Mouse (Mus musculus): ENCODE measurements around the gene Nat8.
"Not testable (repeated sequence)": the region's sequence is repeated elsewhere in the genome, so short reads cannot be mapped to it uniquely, and the experiment has no call there.

Nat8 gene

DNA sequence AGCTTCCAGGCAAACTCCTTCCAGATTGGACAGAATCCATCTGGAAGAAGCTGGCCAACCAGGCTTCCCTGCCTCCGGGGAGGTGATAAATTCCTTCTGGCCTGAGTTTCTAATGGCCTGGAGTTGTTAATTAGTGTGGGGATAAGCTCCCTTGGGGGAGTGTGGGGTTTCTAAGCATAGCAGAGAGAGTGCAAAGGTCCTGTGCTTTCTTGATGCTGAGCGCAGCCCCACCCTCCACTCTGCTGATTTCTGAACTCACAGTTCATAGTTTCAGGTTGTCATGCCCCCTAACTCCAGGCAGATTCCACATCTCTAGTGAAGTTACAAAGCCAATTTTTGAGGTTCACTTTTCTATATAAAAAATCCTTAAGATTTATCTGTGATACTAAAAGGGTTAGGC is 3.2 kb upstream of the Nat8 start:
- not testable (repeated sequence) for DNase-seq

DNA sequence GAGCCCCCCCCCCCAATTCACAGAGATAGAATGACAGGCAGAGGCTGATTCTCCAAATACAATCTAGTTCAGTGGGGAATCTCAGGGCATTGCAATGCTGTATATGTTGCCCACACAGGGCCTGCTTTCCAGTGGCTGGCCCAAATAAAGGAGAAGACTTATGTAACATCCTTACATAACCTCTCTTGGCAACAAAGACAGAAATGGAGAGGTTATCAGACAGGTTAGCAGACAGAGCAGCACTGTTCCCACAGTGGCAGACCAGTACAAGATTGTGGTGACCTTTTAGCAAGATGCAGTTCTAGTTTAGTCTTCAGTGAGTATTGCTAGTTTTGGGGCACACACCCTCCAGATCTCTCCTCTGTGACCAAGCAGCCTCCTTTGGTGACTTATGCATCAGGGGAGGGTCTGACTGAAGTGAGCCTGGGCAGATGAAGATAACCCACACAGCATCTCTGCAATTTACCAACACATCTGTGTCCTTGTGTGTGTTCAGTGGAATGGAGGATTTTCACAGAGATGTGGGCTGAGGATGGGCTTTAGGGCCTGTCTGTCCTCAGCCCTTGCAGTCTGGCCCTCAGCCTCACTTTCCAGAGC is 2.7 kb upstream of the Nat8 start:
- DNase-seq = peak; percentile 54

DNA sequence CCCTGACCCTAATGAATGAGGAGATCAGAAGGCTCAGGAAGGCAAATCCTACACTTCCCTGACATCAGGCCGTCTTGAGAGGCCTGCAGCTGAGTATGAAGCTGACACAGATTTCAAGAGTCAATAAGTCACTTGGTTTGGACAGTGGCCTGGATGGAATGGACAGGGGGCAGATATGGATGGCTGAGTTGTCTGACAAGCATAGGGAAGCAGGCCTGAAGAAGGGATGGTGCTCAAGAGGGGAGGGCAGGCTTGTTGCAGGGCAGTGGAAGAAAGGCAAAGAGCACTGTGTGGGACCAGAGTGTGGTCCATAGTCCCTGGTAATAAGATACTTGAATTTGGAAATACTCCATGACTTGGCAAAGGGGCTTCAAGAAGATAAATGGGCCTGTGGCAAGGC is 2.4 kb downstream of the Nat8 start:
- DNase-seq = no peak

DNA sequence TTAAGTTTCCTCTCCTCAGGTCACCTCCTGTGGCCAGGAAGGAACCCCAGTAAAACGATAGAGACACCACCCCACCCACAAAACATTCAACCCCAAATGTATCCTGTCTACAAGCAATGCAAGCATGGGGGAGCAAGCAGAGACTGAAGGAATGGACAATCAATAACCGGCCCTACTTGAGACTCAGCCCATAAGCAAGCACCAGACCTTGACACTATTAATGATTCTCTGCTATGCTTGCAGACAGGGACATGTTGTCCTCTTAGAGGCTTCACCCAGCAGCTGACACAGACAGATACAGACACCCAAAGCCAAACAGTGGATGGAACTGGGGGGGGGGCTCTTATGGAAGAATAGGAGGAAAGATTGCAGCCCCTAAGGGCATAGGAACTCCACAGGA is 6.0 kb downstream of the Nat8 start:
- no peak for DNase-seq

DNA sequence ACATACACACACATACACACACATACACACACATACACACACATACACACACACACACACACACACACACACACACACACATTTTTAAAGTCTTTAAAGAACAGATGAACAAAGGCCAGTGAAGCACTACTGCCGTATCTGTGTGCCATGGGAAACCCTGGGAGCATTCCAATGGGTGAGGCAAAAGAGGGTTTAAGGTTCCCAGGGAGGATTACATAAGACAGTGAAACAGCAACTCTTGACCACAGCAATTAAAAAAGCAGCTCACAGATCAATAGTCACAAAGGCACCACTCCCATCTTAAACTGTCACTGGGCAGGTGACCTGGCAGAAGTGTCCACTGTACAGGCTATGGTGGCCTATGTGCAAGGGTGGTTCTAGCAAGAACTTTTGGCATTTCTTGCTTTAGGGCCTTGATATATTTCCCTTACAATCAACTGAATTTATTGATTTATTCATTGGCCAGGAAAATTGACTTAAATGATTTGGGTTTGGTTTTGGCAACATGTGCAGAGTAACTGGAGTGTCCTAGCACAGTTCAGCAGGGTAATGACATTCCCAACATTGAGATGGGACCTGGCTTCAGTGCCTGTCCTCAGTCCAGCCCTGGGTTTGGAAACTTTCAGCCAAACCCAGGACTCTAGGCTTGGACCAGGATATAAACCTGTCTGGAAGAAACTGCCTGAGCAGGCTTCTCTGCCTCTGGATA is 8.3 kb downstream of the Nat8 start:
- no peak for DNase-seq

DNA sequence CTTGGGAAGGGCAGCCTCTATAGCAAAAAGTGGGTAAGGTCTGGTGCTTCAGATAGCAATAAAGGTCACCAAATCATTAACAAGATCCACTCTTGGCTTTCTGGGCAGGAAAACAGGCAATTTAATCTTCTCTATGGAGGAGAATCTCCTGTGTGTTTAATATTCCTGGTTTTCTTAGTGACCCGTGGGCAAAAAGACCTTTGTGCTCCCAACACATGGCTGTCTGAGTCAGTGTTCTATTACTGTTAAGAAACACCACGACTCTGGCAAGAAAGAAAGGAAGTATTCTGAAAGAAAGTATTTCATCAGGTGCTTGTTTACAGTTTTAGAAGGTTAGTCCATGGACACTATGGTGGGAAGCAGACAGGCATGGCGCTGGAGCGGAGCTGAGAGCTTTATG is 9.6 kb downstream of the Nat8 start:
- DNase-seq = no peak

DNA sequence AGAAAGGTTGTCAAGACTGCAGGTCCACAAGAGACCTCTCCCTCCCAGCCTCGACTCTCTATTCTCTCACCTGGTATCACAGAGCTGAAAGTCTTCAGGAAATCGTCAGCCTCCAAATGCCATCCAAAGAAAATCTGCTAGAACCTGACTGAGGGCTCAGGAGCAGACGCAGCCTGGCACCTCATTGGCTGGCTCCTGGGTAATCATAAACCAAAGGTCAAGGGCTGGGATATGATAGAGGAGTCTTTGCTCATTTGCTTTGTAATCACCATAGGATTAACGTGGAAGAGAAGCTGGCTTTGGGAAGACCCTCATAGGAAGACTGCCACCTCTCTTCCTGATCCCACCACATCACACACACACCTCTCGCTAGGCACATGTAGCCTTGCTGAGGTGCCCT is 11.0 kb downstream of the Nat8 start, which contains the start of the genes Nat8f6 and Nat8f5:
Nat8f6 (minus strand) TSS at position 118 of the 400 bp plus-strand sequence.
Nat8f5 (minus strand) TSS at position 136 of the 400 bp plus-strand sequence.
- no peak for DNase-seq

DNA sequence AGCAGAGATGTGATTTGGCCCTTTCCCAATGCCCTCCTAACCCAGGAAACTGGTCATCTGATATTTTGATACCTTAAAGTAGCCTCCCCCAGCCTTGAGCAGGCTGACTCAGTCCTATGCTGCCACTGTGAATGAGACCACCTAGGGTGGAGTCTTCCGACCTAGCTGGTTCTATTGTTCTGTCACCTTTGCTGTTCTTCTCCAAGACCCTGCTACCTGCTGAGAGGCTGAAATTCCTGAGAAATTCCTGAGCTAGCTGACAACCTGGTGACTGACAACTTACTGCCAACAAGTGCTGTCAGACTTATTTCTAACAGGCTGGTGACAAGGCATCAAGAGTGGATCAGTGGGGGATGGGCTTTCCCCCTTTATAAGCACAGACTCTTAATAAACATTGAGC is 13.5 kb downstream of the Nat8 start:
- DNase-seq = no peak

DNA sequence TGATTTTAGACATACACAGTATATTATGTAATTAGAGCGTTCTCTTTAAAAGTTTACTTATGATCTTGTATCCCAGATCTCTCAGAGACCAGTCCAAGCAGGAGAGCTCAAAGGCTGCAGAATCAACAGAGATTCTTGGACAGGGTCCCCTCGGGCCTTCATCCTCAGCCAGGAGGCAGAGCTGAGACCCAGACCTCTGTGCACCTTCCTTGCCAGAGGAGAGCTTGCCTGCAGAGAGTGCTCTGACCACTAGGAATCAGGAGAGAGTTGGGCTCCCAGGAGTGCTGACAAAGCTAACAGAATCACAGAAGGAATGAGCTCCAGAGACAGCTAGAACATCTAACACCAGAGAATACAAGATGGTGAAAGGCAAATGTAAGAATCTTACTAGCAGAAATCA is 18.5 kb downstream of the Nat8 start:
- no peak for DNase-seq

DNA sequence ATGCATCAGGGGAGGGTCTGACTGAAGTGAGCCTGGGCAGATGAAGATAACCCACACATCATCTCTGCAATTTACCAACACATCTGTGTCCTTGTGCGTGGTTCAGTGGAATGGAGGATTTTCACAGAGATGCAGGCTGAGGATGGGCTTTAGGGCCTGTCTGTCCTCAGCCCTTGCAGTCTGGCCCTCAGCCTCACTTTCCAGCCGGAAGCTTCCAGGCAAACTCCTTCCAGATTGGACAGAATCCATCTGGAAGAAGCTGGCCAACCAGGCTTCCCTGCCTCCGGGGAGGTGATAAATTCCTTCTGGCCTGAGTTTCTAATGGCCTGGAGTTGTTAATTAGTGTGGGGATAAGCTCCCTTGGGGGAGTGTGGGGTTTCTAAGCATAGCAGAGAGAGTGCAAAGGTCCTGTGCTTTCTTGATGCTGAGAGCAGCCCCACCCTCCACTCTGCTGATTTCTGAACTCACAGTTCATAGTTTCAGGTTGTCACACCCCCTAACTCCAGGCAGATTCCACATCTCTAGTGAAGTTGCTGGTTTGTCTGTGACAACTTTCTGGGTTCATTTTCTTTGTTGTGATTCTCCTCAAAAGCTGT is 20.8 kb downstream of the Nat8 start:
- not testable (repeated sequence) for DNase-seq

DNA sequence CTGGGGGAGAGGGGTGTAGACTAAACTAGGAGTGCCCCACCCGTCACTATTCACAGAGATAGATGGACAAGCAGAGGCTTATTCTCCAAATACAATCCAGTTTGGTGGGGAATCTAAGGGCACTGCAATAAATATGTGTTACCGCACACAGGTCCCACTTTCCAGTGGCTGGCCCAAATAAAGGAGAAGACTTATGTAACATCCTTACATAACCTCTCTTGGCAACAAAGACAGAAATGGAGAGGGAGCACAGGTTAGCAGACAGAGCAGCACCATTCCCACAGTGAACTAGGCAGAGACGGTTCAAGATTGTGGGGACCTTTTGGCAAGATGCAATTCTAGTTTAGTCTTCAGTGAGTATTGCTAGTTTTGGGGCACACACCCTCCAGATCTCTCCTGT is 21.4 kb downstream of the Nat8 start:
- not testable (repeated sequence) for DNase-seq

DNA sequence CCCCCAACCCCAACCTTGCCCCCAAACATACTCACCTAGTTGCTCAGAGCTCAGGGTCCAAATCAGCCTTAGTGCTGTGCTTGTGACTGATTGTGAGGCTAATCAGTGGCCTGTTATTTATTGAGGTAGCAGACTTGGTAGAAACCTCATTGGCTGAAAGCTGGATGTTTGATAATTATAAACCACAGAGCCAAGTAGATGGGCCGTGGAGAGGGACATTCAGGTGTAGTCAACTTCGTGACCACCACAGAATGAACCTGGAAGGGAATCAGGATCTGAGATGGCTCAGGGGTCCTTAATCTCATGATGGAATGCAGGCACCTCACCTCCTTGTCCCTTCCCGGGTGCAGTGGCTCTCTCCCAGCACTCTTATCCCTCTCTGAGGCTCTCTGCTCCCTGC is 22.1 kb downstream of the Nat8 start:
- not testable (repeated sequence) for DNase-seq

DNA sequence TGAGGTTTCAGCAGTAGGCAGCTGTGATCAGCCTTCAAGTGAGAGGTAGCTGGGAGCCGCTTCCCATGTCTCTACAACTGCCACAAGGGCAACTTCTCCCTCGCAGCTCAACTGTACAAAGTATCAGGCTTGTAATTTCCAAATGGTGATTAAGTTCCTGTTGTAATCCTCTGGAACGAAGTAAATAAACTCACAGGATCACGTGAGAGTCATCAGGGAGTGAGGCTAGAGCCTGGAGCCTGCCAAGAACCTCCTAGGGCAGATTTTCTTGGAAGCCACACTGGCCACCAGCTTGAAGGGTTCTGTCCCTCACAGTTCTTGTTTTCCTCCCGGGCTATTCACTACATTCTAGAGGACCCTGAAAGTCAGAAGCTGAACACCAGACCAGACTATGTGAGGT is 28.7 kb downstream of the Nat8 start:
- DNase-seq = not testable (repeated sequence)

All from cerebellum, adult 9-11 months (tissue).